Mouse (Mus musculus) bone marrow, adult 2 months (tissue): ENCODE data around the gene Daam2.

ENCODE experiments used
- CTCF ChIP-seq: fragments of 200-500 bp; IDR thresholded peaks from 2 replicates; pipeline ENCODE4 v1.5.1; 2011; ENCODE audit warnings: low read length, control low read depth; ENCODE audit not compliant: control insufficient read depth, insufficient read depth
- POLR2A ChIP-seq: fragments of 200-500 bp; IDR thresholded peaks from 2 replicates; pipeline ENCODE4 v1.6.1; 2011; ENCODE audit warnings: low read depth, mild to moderate bottlenecking, control low read depth, low read length, borderline replicate concordance; ENCODE audit not compliant: control insufficient read depth

DNA sequence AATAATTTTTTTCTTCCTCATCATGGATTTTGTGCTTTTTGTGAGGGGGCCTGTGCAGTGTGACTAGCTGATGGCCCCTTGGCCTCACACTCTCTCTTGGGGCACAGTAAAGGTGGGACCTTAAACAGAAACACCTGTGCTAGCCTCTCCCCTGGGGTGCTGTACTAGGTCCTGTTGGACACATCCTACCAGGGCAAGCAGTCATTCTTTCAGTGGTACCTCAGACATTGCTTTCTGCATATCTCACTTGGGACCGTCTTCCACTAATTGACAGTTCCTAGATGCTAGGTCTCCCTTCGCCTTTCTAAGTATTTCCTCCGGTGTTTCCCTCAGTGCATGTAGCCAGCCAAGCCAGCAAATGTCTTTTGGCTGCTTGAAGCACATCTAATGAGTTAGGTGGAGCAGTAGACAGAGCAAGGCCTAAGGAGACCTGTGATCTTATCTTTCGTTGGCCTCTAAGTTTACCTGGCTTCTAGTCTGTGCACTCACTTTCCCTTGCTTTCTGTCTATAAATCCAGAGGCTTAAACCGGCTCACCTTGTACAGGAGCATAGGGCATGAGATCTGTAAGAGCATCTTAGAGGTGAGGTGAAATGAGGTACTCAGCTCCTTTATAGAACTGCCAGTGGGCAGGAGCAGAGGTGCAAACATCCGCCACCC is 134.5 kb downstream of the Daam2 start:
- TF ChIP-seq CTCF (no peak), POLR2A (no peak)
